Mouse (Mus musculus): ENCODE results near the gene Nxnl1.

The Nxnl1 gene

DNA sequence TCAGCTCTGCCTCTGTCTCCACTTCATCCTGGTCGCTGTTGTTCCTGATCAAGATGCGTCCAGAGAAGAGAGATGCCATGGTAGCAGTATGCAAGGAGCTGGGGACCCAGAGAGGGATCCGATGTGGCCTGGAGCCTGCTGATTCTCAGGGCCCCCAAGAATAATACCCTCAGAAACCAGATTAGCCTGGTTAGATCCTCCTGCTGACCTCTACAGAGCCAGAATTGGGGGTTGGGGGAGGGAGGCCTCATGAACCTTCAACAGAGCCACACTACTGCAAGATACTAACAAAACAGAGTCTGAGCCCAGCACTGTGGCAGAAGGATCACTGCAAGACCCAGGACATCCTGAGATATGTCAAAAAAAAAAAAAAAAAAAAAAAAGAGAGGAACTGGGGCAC is at the start of gene Nxnl1:
Gene Nxnl1, minus strand, starts transcription at position 101 of the 400 bp plus-strand sequence.
- no peak for DNase-seq (ENCODE audit: low spot score in 2 of 2)

DNA sequence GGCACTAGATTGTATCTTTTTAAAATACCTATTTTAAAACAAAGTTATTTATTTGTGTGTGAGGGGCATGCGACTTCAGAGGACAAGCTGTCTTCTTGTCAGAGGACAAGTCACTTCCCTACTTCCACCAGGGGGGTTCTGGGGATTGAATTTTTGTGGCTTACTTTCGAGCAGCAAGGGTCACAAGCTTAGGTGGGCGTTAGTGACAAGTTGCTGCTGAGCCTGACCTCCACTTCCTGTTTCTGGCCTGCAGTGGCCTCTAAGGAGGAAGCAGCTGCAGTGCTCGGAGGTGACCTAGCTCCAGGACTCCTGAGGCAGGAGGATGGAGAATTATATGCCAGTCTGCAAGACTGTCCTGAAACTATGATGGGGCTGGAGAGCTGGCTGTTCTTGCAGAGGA is 47.0 kb upstream of the Nxnl1 start:
- DNase-seq (ENCODE audit: low spot score in 2 of 2), result no peak

DNA sequence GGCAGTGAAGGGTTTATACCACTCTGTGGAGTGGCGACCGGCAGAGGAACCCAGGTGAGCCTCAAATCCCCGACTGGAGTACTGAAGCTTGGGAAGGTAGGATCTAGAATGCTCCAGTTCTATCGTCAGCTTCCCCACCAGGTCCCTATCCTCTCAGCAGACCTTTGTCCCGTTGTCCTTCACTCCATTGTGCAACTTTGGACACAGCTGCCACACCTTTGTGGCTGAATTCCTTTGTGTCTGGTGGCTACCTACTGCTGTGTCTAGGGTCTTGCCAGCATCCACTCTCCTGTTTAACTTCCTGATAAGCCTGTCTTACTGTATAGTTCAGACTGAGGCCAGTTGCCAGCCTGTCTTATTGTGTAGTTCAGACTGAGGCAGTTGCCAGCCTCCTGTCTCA is 45.7 kb upstream of the Nxnl1 start:
- DNase-seq (ENCODE audit: low spot score in 2 of 2), result no peak

DNA sequence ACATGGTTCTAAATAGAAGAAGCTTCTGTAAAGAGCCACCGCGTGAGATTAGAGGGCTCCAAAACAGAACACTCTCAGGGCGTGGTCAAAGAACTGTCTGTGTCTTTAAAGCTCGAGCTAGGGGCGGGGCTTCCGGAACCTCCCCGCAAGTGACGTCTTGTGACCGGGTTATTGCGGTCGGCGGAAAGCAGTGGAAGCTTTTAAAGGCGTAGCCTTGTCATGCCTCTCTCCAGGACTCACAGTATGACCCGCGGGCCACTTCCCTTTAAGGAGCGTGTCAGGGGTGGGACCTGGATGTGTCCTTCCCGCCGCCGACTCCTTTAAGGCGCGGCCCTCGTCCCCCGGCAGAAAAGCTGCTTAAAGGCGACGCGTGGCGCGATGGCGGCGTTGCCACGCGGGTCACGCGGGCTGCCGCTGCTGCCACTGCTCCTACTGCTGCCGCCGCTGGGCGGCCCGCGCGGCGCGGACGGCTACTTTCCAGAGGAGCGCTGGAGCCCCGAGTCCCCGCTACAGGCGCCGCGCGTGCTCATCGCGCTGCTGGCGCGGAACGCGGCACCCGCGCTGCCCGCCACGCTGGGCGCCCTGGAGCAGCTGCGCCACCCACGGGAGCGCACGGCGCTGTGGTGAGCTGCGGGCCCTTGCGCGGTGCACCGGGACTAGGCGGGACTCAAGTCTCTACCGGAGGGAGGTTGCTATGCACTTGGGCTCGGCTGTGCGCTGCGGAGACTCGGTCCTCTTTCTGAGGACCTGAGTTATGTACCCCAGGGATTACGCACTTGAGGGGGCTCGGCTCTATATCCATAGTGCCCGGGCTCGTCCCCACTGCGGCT is 44.6 kb upstream of the Nxnl1 start, which contains the start of gene Colgalt1:
Gene Colgalt1, plus strand, starts transcription at position 177 of the 830 bp plus-strand sequence.
- DNase-seq (ENCODE audit: low spot score in 2 of 2), result peak; percentile 80 to 96

DNA sequence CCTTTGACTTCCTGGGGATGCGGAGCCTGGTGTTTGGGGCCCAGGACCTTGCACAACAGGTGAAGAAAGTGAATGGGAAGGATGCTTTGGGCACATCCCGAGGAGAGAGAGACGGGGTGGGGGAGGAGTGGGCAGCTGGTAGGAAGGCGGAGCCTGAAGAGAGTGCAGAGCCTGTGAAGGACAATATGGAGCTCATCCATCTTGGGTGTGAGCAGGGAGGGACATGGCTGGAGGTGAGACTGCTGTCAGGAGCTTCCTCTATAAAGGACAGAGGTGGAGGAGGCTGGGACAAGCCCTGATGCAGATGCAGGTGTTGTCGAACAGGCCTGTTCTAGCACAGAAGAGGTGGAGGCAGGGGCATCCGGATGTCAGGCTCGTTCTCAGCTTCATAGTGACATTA is 37.6 kb upstream of the Nxnl1 start:
- DNase-seq (ENCODE audit: low spot score in 2 of 2), result no peak

DNA sequence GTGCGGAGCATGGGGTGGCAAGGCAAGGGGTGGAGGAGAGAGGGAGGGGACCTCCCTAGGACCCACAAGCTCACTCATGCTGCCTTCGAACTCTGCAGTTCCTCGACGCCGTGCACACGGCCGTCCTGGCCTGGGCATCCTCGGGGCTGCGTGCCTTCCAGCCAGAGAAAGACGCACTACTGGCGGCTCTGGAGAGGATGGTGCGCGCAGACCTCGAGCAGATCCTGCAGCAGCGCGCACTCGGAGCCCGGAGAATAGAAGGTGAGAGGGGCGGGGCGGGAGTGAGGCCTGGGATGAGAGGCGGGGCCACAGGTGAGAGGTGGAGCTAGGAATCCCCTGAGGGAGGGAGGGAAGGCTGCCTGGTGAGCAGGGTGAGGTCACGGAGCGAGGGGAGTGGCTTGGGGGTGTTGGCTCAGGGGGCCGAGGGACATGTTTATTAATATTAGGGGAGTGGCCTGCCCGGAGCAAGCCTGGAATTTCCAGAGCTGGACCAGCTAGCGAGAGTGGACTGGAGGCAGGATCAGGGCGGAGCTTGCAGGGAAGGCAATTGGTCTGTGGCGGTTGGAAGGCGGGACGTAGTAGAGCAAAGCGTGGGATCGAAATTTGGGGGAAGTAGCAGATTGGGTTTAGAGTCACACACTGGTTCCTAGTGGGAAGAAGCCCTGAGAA is 36.4 kb upstream of the Nxnl1 start:
- DNase-seq (ENCODE audit: low spot score in 2 of 2), result peak; percentile 83 to 84

DNA sequence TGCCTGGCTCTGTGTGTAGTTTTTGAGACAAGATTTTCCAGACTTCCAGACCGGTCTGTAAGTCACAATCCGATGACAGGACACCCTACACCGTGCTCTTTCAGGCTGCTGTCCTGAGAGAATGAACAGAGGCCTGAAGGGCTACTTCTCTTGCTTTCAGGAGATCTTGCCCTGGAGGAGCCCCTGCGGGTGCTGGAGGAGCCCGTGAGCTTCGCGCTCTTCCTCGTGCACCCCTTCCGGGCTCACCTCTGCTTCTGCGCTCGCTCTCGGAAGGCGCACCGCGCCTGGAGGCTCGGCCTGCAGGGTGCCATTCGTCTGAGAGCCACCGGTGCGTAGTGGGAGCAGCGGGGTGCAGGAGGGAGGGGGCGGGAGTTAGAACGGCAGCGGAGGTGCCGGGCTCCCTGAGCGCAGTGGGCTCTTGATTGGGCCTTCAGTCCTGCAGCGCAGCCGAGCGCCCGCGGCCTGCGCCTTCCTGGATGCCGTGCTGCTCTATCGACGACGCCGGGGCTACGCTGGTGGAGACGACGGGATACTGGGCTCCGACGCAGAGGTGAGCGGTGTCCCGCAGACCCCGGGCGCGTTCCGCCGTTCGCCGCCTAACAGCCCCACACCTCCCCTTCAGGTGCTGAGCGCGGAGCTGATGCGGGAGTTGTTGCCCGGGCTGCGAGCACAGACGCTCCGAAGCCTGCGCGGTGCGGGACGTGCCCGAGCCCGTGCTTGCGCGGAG is 35.7 kb upstream of the Nxnl1 start:
- DNase-seq (ENCODE audit: low spot score in 2 of 2), result no peak

DNA sequence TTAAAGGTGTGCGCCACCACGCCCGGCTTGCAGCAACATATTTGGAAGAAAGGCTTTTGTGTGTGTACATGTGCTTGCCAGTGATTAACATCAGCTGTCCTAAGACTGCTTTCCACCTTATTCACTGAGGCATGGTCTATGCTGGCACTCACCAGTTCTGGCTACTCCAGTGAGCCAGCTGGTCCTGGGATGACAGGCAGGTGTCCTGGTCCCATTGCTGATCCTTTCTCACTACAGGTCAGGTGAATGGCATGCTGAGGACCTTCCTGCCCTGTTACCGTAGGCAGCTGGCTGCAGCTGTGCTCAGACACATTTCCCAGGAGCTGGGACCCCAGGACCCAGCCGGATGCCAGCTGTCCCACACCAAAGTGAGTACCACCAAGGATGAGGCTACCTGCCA is 32.4 kb upstream of the Nxnl1 start:
- no peak for DNase-seq (ENCODE audit: low spot score in 2 of 2)

DNA sequence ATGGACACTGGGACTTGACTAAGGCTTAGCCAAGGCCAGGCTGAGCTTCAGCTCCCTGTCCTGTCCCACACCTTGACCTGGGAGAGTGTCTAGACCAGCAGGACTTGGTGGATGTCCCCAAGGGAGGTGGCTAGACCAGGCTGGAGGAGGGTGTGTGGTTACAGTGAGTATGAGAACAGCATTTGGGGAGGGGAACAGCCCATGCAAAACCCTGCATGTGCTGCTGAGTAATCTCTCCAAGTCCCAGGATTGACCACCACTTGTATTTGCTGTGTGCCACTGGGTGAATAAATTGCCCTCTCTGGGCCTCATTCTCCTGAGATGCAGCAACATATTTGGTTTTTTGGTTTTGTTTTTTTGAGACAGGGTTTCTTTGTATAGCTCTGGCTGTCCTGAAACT is 32.0 kb upstream of the Nxnl1 start:
- DNase-seq (ENCODE audit: low spot score in 2 of 2), result no peak

DNA sequence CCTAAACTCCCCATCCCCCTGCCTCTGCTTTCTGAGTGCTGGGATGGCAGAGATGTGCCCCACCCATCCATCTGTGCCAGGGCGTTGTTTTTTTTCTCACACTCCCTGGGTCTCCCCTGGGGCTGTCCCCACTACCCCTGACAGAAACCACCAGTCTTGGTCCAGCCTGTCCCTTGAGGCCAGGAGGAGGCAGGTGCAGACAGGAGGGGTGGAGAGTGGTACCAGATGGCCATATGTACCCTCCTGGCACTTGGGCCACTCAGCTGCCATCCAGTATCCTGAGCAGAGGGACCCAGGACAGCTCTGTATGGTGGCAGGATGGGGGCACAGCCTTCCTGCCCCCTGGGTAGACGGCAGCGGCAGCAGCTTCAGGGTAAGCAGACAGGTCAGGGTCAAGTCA is 31.1 kb upstream of the Nxnl1 start, which contains the start of gene Fam129c:
Gene Fam129c, plus strand, starts transcription at position 198 of the 400 bp plus-strand sequence.
- no peak for DNase-seq (ENCODE audit: low spot score in 2 of 2)

DNA sequence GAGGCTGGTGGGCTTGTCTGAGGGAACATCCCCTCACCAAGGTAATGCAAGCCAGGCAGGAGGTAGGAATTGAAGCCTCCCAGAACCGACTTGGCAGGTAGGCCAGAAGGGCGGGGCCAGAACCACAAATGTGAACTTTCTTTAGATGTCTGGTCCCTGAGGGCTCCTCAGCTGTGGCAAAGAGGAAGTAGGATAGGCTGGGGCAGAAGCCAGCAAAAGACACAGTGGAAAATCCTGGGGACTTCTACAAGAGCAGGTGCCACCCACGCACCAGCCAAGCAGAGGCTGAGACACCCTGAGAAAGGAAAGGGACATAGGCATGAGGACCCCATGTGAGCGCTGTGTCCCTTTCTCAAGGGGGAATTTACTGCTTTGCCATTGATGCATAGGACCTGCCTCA is 30.4 kb upstream of the Nxnl1 start:
- no peak for DNase-seq (ENCODE audit: low spot score in 2 of 2)

DNA sequence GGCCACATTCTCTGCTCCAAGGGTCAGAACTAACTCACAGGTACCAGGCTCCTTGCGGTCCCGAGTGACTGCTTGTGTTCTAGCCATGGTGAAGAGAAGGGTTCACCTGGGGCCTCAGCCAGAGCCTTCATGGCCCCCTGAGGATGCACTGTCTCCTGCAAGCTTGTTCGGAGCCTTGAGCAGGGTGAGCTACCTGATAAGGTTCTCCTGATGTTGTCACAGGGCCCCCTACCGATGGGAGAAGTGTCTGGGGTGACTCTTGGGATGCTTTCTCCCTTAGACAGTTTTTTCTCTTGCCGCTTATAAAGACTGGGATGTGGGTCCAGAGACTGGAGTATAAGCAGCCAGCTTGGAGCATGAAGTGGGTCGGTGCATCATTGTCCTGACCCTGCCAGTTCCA is 30.0 kb upstream of the Nxnl1 start:
- no peak for DNase-seq (ENCODE audit: low spot score in 2 of 2)

DNA sequence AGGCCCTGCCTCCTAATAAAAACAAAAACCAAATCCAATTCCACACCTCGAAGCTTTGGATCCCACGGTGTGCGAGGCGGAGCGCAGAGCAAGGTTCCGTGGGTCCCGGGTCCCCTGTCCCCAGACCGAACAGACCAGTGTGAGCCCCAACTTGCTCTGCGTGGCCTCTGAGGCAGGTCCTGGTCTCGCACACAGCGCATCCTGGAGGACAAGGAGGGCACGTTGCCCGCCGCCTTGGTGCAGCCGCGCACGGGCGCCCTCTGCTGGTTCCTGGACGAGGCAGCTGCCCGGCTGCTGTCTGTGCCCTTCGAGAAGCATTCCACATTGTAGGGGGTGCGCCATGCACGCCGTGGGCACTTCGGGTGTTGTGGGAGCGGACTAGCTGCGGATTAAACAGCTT is 29.5 kb upstream of the Nxnl1 start:
- peak; percentile 76 to 84 for DNase-seq (ENCODE audit: low spot score in 2 of 2)

DNA sequence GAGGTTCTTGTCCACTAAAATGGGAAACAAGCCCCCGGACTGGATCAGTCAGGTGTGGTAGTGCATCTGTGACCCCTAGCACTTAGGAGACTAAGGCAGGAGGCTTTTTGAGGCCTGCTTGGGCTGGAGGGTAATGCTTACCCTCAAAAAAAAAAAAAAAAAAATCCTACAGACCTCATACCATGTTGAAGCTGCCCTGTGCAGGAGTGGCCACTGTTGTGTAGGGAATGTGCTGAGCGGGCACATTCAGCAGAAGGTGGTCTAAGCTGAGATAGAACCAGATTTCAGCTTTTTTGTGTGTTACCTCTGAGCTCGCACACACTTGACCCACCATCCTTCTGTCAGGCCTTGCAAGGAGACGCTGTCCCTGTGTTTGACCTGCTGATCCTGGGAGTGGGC is 27.9 kb upstream of the Nxnl1 start:
- DNase-seq (ENCODE audit: low spot score in 2 of 2), result no peak

DNA sequence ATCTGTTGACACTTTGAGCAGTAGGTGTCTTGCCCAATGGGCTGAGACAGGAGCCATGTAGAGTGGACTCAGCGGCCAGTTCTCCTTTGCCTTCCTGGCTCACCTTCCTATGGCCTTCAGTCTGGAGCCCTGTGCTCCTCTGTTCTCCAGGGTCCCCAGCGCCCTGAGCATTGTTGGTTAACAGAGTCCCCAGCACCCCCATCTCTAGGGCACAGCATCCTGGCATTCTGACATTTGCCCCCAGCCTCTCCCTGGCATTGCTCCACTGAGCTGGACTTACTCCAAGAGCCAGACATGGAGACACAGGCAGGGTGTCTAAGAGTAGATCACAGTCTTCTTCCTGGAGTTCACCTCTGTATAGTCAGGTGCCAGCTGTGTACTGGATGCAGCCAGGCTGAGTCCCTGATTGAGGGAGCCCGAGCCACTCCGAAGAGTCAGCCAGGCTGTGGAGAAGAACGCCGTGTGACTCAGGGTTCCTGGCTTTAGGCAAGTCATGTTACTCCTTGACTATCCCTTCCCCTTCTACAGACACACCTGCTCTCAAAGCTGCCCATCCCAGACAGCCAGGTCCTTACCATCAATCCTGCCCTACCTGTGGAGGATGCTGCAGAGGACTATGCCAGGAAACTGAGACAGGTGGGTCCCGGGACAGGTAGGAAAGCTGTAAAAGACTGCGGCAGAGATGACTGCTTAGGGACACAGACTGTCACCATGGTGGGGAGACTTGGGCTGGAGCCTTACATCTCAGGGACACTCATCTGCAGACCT is 27.3 kb upstream of the Nxnl1 start:
- no peak for DNase-seq (ENCODE audit: low spot score in 2 of 2)

DNA sequence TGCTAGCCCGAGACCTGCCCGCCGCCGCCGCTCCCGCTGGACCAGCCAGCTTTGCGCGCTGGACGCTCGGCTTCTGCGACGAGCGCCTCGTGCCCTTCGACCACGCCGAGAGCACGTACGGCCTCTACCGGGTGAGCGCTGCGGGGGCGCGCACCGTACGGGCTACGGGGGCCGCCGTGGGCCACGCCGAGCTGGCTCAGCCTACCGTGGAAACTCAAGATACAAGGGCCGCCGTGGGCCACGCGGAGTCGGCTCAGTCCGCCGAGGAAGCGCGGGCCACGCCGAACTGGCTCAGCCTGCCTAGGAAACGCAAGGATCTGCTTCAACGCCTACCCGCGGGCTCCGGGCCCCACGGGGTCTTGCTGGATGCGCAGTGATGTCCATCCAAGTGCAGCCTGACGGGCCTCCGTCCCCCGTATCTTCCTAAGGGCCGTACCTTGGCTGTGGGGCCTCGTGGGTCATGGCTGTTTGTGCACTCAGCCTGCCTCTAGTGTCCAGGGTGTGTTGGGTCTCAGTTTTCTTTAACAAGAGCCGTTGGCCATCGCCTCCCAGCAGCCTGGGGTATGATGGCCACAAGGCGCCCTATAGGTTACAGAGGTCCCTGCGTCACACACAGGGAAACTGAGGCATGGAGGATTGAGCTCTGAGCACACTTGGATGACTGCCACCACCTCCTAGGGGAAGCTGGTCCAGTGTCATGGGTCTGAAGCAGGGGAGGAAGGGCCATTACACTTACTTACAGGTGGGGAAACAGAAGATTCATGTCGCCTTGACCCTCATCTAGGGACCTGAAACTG is 26.2 kb upstream of the Nxnl1 start:
- peak in 1 of 2 experiments; percentile 64 for DNase-seq (ENCODE audit: low spot score in 2 of 2)

DNA sequence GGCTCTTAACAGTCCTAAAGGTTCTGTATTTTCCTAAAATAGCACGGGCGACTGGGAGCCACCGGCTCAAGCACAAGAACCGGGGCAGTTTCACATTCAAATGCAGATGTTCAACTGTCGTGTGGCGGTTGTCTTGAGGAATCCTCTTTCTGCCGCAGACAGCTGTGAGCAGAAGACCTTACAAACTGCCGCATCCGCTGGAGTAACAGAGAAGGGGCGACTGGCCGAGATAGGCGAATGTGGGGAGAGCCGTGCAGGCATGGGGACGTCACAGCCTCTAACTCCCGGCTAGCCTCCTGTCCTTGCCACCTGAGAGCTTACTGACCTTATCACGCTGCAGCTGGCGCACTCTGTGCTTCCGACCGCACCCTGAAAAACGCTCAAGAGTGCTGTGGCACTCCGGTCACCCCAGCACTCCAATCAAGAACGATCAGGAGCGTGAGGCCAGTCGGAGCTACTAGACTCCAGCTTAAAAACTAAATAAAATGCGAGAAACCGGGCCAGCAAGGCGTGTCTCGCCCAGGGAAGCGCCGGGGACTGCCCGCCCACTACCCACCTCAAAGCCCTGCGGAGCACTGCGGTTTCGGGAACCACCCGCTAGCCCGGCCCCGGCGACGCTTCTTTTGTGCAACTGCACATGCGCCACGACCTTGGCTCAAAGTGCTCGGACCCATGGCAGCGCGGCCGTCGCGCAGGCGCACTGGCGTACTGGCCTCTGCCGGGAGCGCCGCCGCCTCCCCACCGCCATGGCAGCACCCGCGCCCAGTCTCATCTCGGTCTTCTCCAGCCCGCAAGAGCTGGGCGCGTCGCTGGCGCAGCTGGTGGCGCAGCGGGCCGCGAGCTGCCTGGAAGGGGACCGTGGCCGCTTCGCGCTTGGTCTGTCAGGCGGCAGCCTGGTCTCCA is 25.3 kb upstream of the Nxnl1 start, which contains the start of gene Pgls:
Gene Pgls, plus strand, starts transcription at position 706 of the 903 bp plus-strand sequence.
- peak; percentile 92 to 94 for DNase-seq (ENCODE audit: low spot score in 2 of 2)

DNA sequence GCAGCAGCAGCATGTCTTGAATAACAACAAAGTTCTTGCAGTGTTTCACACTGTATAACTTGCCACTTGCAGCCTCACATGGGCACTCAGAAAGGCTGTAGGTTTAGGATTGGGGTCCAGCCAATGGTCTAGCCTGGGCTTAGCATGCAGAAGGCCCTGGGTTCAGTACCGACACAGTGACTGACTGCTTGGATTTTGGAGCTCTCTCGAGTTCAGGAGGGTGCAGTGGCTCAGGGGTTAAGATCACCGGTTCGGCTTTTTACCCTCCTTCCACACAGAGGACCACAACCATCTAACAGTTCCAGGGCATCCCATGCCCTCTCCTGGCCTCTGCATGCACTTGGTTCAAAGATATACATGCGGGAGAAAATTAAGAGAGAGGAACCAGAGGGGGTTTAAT is 24.6 kb upstream of the Nxnl1 start:
- no peak for DNase-seq (ENCODE audit: low spot score in 2 of 2)

DNA sequence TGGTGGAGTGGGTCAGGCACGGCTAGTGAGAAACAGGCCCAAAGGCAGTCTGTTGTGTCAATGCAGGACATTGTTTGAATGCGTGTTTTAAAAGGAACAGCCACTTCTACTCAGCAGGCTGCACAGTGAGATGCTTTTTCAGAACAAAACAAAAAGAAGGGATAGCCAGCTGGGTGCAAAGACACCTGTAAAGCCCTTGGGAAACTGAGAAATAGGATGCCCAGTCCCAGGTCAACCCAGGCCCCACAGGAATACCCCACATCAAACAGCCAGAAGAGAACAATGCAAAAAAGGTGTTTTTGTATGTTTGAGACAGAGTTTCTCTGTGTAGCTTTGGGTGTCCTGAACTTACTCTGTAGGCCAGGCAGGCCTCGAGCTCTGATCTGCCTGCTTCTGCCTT is 22.4 kb upstream of the Nxnl1 start:
- DNase-seq (ENCODE audit: low spot score in 2 of 2), result no peak

DNA sequence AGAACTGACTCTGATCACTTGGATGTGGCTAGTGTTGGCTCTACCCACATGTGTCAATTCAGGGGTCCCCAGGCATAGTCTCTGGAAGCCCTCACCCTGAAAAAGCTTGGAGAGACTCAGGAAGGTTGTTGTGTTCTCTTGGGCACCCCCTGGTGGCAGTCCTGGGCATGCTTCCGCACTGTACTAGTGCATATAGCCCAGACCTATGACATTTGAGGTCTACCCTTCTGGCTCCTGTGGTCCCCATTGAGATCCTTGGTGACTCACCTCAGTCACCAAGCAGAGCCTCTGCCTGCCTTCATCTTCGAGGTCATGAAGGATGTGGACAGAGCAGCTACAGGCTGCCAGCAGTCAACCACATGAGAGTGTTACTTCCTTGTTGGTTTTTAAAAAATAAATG is 20.5 kb upstream of the Nxnl1 start:
- DNase-seq (ENCODE audit: low spot score in 2 of 2), result peak in 1 of 2 experiments; percentile 28

Measured in urinary bladder, adult 18-20 months (tissue).